Mouse (Mus musculus) liver, adult 2 months (tissue): ENCODE results near the gene Epn3.

Experiments
- CTCF ChIP-seq: fragments of 200-500 bp; IDR thresholded peaks from 2 replicates; pipeline ENCODE4 v1.5.1; 2011; ENCODE audit warnings: low read depth, low read length, control low read depth
- POLR2A ChIP-seq: fragments of 200-500 bp; IDR thresholded peaks from 2 replicates; pipeline ENCODE4 v1.6.1; 2011; ENCODE audit warnings: low read length, control low read depth; ENCODE audit not compliant: insufficient read depth; ENCODE audit errors: extremely low read depth

- TF ChIP-seq CTCF (peak; percentile 29; the same call in 1 of the 2 replicates), POLR2A (no peak)
Measured at GRCm38 (mm10) chr11:94521219-94521843, 21.6 kb upstream of the Epn3 start, which contains the start of gene Mycbpap.
